Mouse (Mus musculus): Measurements from ENCODE around the gene Nudt1.
"Not testable (repeated sequence)": the region's sequence is repeated elsewhere in the genome, so short reads cannot be mapped to it uniquely, and the experiment has no call there.

DNA sequence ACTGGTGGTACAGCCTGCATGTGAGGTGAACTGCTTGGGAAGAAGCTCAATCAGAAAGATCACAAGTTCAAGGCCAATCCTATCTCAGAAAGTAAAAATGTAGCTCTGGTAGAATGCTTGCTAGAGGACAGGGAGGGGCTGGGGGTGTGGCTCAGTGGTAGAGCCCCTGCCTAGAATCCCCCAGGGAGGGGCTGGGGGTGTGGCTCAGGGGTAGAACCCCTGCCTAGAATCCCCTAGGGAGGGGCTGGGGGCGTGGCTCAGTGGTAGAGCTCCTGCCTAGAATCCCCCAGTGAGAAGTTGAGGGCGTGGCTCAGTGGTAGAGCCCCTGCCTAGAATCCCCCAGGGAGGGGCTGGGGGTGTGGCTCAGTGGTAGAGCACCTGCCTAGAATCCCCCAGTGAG is 46.7 kb downstream of the Nudt1 start:
- TF ChIP-seq EP300 (IDR thresholded peaks at IDR 0.05; ENCODE audit: low read depth in 1 of 2, low read length in 2 of 2); POLR2A (IDR thresholded peaks at IDR 0.05; ENCODE audit: control insufficient read depth in 1 of 2, insufficient read depth in 1 of 2, low read depth in 1 of 2, low read length in 2 of 2, poor library complexity in 1 of 2); JUND (IDR thresholded peaks at IDR 0.05; ENCODE audit: low read depth, low read length); ZKSCAN1 (IDR thresholded peaks at IDR 0.05; ENCODE audit: low read depth, low read length); MYB (IDR thresholded peaks at IDR 0.05; ENCODE audit: low read depth, low read length); CHD2 (IDR thresholded peaks at IDR 0.05; ENCODE audit: low read length); ZNF384 (IDR thresholded peaks at IDR 0.05; ENCODE audit: low read depth, low read length); HCFC1 (IDR thresholded peaks at IDR 0.05; ENCODE audit: low read depth, low read length); ZC3H11A (IDR thresholded peaks at IDR 0.05; ENCODE audit: low read depth, low read length); E2F4 (IDR thresholded peaks at IDR 0.05; ENCODE audit: borderline replicate concordance, low read depth, low read length): not testable (repeated sequence)

All from MEL (cell line).